Mouse (Mus musculus): ENCODE measurements at regions not wholly inside any gene's neighbourhood (a gene's known extent, or its start where the extent isn't known, plus 50 kb on each side); places are given as distances from the start of the nearest gene placed in this dataset.
A peak's percentile ranks its signal among the peaks of the same experiment; 100 is the strongest.
"Not testable (repeated sequence)": the region's sequence is repeated elsewhere in the genome, so short reads cannot be mapped to it uniquely, and the experiment has no call there.

DNA sequence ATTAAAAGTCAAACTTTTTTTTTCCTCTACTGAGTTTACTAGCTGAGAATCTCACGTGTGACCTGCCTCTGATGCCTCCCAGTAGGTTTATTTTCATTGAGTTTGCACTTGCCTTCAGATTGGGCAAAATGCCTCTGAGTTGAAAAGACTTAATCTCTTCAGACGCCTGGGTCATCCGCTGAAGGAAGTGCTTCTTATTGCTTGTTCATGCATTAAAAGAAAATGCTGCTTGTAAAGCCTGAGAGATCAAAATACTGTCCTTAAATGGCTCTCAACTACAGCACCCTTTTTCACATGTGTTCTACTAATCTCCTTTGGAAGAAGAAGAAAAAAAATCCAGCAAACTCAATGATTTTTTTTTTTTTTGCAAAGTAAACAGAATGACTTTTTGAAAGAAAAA, 351.5 kb downstream of the Kcnh5 start:
- no peak for DNase-seq (ENCODE audit: low spot score)

DNA sequence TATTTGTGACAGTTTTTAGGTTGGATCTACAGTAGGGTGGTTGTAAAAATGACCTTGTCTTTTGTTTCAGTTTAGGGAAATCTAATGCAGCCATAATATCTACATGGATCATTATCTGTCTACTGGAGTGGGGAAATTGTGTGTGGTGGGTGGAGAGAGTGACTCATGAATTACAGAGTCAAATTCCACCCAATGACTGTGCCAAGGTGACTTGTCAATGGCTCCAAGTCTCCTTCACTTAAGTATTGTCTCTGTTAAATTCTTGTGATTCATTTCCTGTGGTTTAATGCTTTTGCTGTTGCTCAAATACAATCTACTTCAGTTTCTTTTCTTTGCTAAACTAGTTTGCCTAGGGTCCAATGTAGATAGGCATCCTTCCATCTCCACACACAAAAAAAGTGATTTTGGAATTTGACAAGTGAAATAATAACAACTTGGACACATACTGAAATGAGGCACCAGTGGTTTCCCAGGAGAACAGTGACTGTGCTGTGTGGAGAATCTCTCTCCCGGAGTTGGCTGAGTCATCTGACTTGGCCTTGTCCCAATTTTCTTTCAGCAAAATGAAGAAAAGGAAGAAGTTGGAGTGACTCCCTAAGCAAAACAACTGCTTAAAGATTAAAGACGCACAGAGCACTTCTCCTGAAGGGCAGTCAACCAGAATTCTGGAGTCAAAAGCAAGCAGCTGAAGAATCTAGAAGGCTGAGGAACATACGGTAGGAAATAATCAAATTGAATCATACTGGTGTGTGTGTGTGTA, 352.2 kb downstream of the Kcnh5 start:
- peak; percentile 32 for DNase-seq (ENCODE audit: low spot score)

DNA sequence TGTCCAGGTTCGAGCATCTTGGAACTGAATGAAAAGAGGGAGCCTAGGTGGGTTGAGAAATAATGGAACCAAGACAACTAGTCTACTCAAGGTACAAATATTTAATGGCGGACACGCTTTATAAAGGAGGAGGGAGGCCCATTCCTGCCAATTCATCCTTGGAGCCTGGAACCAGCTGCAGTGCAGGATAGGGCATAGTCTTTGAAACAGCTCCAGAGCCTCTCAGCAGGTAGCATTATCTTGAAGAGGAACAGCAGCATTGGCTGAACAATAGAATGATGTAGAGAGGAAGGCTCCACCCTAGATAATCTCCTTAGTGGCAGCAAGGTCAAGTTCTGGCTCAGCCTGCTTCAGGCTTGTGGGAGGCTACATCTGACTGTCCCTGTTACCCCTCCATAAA, 361.0 kb downstream of the Kcnh5 start:
- not testable (repeated sequence) for DNase-seq (ENCODE audit: low spot score)

DNA sequence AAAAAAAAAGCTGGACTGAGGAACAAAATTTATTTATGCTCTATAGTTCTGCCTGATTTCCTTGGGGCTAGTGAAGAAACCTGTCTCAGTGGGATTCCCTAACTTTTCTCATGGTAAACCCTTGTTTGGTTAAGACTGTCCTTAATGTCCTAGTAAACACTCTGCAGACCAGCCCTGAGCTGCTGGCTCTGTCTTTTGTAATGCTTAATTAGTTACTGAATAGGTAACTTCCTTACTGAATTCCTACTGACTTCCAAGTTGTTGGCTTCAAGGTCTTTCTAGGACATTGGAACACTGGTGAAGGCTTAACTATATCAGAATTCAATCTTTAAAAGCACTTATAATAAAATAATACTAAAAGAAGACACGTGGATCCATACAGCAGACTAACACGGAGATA, 368.6 kb downstream of the Kcnh5 start:
- DNase-seq (ENCODE audit: low spot score), result not testable (repeated sequence)

DNA sequence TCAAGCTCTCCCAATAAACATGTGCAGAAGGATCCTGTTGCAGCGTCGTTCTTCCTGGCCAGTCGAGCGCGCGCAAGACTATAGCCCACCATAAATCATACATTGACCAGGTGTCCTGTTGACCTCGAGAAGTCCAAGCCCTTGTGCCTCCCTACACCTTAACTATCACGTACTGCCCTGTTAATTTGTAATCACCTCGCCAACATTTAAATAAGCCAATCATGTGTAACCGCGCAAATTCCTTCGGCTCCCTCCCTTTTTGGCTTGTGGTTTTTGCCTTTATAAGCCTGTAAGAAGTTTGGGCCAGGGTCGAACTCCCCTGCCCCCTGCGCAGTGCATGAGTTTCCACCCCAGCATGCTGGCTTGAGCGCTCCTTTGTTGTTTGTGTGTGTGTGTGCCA, 369.2 kb downstream of the Kcnh5 start:
- not testable (repeated sequence) for DNase-seq (ENCODE audit: low spot score)

DNA sequence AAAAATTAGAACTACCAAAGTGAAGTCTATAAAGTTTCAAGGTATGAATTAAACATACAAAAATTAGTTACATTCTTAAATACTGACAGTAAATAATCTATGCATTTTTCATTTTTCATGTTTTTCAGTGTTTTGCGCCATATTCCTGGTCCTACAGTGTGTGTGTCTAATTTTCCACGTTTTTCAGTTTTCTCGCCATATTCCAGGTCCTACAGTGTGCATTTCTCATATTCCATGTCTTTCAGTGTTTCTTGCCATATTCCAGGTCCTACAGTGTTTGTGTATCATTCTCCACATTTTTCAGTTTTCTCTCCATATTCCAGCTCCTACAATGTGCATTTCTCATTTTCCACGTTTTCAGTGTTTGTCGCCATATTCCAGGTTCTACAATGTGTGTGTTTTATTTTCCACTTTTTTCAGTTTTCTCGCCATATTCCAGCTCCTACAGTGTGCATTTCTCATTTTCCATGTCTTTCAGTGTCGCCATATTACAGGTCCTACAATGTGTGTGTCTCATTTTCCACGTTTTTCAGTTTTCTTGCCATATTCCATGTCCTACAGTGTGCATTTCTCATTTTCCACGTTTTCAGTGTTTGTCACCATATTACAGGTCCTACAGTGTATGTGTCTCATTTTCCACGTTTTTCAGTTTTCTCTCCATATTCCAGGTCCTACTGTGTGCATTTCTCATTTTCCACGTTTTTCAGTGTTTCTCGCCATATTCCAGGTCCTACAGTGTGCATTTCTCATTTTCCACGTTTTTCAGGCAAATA, 373.2 kb downstream of the Kcnh5 start:
- no peak for DNase-seq (ENCODE audit: low spot score)

DNA sequence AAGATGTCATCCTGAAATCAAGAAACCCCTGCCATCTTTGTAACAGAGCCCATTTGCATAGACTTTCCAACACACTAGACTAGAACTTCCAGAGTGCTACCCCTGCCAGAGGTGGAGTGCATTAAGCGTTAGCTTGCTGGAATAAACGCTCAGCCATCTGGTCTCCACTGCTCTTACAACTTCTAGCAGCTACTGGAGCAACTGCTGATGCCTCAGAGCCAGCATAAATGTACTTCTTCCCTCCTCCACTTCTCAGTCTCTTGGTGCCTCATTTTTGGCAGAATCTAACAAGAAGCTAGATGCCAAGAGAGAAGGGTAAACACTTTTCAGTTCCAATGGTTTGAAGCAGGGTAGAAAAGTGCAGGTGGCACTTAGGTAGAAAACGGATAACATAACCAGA, 385.1 kb downstream of the Kcnh5 start:
- DNase-seq (ENCODE audit: low spot score), result no peak

DNA sequence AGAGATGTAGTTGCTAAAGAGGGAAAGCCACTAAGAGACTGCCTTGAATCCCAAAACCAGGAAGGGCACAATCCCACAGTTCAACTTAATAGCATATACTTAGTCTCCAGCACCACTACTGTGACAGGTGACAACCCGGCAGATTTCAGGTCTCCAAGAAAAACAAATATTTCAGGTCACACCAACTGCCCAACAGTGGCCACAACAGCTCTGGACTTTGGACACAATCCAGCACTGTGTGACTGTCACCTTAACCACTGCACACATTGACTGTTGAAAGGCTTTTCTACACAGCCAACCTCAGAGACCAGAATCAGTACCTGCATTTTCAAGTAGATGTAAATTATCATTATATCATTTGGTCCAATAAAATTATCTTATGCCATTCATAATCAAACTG, 414.8 kb downstream of the Kcnh5 start:
- no peak for DNase-seq (ENCODE audit: low spot score)

DNA sequence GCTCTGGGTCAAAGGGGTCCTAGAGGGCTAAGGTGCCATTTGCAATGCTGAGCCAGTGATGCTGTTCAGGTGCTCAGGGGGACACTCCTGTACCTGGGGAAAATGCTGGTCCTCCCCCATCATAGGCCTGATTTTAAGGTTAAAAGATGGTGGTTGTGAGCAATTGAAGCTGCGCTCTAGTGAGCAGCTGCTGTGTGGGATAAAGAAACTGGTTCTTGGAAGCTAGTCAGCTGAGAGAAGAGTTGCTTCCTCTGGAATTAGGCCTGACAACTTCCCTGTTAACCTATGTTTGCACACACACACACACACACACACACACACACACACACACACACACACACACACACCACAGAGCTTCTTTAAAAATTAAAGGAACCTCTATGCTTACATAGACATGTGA, 428.9 kb upstream of the Gm11042 start:
- DNase-seq (ENCODE audit: low spot score), result no peak

DNA sequence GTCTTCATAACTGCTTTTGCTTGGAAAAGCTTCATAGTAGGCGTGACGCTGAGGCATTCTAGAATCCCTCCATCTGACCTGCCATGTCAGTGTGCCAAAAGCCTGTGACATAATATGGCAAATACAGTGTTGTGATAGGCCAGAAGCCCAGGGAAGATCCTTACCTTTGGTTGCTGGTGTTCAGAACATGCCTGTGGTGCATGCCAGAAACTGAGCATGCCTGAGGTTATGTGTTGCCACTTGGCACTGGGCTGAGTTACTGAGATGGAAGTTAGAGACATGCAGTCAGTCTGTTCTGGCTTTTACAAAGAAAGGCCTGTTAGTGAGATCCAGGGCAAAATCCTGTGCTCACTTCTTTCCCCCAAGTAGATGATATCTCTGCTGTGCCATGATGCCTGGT, 412.7 kb upstream of the Gm11042 start:
- no peak for DNase-seq (ENCODE audit: low spot score)

DNA sequence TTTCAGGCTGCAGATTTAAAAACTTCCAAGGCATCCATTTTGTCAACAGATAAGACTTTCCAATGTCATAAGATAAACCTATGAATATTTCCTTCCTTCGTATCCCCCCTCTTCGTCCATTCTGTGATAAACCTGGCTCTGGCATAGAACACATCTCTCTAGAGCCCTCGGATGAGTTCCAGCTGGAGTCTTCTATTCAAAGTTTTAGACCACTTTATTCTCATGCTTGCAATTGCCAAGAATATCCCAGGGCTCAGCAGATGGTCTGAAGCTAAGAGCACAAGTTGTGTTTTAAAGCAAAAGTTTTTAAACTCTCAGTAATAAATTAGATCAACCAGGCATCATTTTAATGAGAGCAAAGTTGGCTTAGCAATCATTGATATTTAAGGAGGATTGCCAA, 363.0 kb upstream of the Gm11042 start:
- DNase-seq (ENCODE audit: low spot score), result no peak

DNA sequence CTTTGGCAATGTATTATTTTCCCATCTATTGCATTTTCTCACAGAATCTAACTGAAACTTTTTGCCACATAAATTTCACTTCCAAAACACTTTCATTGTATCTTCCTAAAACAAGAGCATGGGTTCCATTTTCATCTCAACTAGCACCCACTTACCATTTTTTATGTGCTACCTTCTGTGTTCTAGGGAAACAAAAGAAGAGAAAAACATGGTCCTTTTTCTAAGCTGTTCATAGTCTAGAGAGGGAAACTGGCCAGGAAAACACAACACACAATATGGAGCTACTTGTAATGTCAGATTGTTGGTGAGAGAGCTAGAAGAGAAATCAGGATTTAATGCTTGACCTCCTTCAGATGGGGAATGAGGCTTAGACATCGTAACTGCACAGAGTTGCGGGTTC, 361.6 kb upstream of the Gm11042 start:
- no peak for DNase-seq (ENCODE audit: low spot score)

DNA sequence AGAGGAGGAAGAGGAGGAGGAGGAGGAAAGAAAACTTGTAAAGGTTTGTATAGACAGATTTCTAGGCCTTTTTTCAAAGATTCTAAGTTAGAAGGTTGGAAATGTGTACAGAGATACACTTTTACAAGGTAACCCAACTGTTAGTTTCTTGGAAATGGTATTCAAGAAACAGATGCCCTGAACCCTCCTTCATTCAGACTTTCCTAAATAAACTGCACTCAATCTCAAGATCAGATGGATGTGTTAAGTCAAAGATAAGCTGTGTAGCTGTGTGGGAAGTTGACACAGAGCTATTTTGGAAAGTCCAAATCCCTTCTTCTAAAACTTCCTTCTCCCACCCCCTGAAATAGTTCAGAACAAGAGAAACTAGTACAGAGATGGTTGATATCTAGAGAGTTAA, 342.2 kb upstream of the Gm11042 start:
- no peak for DNase-seq (ENCODE audit: low spot score)

DNA sequence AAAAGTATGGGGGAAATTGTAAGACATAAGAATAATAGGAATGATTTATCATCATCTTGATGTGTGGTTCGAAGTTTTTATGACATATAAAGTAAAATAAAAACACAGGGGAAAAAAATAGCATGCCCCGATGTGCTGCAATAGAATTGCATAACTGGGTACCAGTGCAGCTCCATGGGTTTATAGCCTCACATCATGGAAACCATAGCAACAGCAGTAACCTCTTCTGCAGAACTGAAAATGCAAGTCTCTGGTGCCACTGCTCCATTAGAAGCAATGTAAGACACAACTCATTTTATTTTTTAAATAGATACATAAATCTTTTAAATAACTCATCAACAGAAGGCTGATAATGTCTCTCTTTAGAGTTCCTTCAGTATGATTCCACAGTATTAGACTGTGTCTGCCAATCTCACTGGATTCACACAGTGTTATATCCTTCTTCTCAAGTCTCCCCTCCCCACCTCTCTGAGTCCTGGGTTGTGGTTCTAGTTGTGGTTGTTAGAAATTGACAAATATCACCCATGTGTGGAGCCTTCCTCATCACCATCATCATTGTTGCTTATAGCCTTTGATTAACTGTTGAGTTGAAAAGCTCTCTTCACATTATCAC, 340.9 kb upstream of the Gm11042 start:
- no peak for DNase-seq (ENCODE audit: low spot score)

DNA sequence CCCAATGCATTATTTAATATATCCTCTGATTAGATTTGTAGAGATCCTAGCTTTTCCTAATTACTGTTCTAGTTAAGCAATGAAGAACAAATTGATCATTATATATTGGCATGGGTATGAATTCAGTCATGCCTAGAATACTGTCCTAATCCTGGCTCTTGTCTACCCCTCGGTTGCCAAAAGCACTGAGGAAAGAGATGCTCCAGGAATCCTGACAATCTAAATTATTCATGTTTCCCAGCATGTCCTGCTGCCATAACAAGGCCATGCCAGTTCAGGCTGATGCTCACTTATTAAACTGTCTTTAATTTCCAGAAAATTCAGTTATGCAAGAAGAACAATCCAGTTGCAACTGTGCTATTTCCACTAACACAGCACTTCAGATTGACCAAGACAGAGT, 335.1 kb upstream of the Gm11042 start:
- DNase-seq (ENCODE audit: low spot score), result no peak

DNA sequence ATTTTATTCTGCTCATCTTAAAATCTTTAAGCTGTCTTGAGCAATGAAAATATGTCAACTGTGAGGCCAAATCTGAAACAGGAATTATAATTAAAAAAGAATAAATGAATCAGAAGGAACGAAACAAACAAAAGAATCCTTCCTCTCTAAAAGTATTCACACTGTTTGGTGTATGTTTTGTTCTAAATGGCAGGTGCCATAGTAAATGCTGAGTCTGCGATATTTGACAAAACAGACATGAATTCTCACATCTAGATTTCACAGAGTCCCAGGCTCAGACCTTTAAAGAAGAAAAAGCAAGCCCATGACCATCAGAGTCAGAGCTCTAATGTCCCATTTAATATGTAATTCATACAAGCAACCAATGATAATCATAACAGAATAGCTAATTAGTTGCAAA, 316.6 kb upstream of the Gm11042 start:
- no peak for DNase-seq (ENCODE audit: low spot score)

DNA sequence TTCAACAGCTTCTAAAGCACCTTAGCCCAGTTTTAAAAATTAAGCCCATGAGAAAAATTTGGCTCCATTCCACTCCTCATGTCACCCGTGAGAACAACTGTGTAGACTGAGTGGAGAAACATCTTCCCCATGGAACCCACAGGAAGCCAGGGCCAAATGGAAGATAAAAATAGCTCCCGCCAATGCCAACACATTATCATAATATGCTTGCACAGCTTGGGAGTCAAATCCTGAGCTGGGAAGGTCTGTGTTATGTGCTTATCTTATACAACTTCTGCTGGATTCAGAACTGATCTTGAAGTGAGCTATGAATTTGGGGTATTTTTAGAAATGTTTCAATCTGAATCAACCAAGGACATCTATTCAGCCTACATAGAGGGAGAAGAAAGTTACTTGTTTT, 279.0 kb upstream of the Gm11042 start:
- no peak for DNase-seq (ENCODE audit: low spot score)

DNA sequence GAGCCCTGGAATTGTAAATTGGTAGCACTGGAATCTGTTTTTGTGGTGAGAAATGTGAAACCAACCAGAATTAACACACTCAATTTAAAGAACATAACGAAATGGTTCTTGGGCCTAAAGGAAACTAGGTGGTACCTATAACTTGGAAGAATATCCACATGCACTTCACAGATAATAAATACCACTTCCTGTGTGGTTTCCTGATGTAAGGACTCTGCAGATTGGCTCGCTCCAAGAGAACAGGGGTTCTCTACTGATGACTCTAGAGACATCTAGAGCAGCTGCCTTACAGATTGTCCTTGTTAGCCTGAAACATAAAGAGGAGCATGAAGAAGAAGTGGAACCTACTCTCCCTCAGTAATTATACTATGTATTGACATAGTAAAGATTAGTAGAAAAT, 238.4 kb upstream of the Gm11042 start:
- no peak for DNase-seq (ENCODE audit: low spot score)

DNA sequence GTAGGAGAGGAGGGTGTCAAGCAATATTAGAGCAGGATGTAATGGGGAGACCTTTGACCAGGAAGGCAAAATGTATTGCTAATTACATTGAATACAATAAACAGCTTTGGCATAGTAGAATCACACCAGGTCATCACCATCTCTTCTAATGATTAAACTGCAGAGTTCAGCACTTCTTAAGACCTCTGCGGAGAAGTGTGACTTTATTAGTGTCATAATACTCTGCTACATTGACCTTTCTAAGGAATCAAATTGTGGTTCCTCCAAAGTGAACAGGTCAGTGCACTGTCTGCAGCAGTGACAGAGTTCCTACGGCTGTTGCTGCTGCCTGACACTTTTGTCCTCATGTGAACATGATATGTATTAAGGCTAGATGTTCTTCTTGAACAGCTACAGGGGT, 228.0 kb upstream of the Gm11042 start:
- no peak for DNase-seq (ENCODE audit: low spot score)

DNA sequence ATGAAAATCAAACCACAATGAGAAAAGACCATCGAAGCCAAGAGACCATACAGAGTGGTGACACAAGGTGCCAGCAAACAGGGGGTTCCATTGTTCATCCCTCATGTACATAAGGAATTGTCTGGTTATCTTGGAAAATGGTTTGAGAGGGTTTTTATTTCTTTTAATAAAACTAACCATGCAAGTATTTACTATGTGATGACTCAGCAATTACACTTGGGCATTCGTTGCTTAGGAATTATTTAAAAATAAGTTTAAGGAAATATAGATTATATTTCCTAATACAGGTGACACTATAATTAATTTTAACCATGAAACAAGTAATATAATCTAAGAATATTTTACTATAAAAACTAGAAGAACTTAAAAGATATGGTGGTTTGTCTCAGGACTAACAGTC, 218.7 kb upstream of the Gm11042 start:
- no peak for DNase-seq (ENCODE audit: low spot score)

DNA sequence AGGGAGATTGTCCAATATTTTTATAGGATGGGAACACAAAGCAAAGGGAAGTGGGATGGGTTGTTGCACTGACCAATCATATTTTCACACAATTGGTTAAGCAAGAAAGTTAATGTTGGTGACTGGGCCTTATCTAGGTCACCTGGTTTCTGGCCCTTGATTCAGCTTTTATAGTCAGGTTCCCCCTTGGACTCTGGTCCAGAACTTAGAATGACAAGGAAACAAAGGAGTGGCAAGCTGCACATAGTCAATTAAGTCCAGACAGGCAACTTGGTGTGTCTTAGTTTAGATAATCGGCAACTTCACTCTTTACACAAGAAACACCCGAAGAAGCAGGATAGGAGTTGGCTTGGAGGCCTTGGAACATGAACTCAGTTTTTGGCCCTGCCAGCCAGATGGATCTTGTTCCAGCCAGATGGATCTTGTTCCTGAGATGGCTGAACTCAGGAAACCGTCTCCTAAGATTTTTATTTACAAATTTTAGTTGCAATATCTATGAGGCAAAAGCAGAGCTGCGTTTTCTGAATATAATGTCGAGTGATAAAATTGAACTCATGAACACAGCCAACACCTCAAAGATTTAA, 212.9 kb upstream of the Gm11042 start:
- no peak for DNase-seq (ENCODE audit: low spot score)

DNA sequence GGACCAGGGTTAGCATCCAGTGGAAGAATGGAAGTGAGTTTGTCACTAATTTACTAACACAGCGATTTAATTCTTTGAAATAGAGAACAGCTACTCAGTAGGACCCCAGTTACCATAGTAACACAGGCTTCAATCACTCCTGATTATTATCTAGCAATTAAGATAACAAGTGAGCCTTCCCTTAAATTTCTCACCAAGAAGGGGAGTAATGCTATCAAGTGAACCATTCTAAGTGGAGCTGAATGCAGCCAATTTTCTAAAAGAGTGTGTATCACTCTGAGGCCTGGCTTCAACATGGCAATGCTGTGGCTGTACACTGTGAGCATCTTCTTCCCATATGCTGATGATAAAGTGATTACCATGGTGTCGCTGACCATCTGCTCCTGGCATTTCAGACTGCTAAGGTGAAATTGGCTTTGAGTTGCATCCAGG, 211.0 kb upstream of the Gm11042 start:
- no peak for DNase-seq (ENCODE audit: low spot score)

DNA sequence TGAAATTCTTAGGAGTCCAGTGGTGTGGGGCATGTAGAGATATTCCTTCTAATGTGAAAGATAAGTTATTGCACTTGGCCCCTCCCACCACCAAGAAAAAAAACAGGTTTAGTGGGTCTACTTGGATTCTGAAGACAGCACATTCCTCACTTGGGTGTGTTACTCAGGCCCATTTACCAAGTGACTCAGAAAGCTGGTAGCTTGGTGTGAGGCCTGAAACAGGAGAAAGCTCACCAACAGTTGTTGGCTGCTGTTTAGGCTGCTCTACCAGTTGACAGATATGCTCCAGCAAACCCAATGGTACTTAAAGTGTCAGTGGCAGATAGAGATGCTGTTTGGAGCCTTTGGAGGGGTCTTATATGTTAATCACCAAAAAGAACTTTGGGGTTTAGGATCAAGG, 207.8 kb upstream of the Gm11042 start:
- no peak for DNase-seq (ENCODE audit: low spot score)

Measured in ovary, postnatal 14 days (tissue).